Mouse (Mus musculus) cerebellum, adult 18-20 months (tissue): ENCODE results near the gene BC024978.
"Not testable (repeated sequence)": the region's sequence is repeated elsewhere in the genome, so short reads cannot be mapped to it uniquely, and the experiment has no call there.

Experiments used
- DNase-seq, 2 experiments: peaks; one replicate each; pipeline ENCODE4 v3.0.0; 2021

Gene BC024978

GRCm38 (mm10) chr7:27224877-27225575 lies 29.4 kb downstream of the BC024978 start:
- peak; percentile 32 to 46 for DNase-seq

- peak; percentile 21 to 40 for DNase-seq
Measured at GRCm38 (mm10) chr7:27227276-27227675, 31.7 kb downstream of the BC024978 start.

- DNase-seq, result peak; percentile 60 to 66
Measured at GRCm38 (mm10) chr7:27227676-27228075, 32.1 kb downstream of the BC024978 start.

DNA sequence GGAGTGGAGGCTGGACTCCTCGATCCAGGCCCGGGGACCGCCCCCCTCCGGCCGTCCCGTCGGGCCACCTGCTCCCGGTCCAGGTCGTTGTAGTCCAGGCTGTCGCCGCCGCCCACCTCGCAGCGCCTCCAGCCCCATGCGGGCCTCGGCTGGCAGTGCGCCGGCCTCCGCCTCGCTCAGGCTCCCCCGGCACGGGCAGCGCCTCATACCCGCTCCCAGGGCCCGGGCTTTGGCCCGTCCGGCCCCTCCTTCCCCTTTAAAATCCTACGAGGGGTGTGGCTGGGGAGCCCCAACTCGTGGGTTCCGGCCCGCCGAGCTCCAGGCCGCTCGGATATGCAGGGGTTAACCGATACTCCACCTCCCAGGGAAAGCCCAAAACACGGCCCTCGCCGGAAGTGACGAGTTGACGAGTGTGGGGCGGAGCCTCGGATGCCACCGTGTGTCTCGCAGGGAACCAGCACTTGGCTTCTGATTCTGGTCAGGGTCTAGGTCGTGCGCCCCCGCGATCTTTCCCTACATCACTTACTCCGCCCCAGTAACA lies 32.8 kb downstream of the BC024978 start, which contains the start of gene Itpkc:
Itpkc (minus strand) TSS at position 381 of the 541 bp plus-strand sequence.
- DNase-seq, result peak; percentile 89 to 92

DNA sequence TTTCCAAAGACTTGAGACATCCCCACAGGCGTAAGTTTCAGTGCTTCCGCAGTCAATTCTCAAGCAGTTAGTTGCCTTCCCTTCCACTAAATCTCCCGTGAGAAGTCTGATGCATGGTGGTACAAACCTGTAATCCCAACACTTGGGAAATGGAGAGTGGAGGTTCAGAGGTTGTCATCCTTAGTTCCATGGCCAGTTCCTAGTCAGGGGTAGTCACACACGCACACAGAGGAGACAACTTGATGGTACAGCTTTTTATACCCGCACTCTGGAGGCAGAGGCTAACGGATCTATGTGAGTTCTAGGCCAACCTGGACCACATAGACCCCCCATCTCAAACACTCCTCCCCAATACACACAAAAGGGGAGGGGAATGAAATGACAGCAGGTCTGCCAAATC lies 33.3 kb downstream of the BC024978 start:
- DNase-seq, result no peak

DNA sequence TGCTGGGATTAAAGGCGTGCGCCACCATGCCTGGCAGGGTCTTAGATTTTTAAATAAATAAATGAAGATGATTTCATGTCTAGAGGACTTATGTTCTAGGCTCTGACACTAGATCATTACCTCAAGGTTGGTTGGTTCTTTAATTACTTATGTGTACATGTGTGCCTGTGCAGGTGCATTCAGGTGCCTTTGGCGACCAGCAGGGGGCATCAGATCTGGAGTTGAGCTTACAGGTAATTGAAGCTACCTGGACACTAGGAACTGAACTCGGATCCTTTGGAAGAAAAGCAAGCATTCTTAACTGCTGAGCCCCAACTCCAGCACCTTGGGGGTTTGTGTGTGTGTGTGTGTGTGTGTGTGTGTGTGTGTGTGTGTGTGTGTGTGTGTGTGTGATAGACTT lies 35.2 kb downstream of the BC024978 start:
- no peak for DNase-seq

DNA sequence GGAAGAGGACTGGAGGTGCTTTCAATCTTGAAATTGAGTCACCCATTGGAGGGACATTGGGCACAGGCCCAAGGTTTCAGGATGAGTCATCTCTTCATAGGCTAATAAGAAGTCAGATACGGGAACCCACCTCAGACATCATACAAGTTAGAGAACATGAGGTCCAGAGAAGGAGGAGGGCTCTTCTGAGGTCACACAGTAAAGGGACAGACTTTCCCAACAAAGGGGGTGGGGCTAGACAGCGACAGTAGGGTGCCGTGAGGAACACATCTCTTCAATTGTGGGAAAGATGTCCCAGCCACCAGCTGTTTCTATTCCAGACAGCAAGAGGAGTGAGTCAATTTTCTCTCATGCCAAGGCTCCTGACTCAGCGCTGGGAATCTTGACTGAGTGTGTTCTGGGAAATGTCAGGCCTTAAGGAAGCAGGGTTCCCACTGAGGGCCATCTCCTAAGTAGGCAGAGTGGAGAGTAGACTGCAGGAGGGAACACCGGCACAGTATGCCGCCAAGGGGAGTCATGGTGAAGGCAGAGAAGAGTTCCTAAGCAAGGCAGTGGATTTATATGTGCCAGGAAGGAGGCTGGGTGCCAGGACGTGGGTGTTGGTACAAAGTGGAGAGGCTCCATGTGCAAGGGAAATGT lies 36.2 kb downstream of the BC024978 start:
- no peak for DNase-seq

DNA sequence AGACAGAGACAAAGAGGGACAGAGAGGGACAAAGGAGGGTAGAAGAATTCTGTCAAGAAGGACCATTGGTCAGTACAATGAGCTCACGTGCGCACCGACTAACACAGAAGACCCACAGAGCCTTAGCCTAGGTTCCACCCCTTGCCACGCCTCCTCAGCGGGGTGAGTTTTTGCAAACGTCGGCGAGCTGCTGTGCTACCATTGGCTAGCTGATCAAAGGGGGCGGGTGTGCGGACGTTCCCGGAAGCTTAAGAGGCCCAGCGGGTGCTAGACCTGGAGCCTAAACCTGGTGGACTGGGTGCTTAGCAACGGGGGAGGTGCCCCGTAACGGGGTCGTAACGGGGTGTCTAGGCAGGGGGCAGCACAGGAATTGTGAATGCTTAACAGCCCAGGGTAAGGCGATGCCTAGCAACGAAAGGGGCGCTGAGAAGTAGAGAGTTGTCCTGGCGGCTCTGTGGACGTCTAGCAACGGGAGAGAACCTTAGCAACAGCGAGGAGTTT lies 37.2 kb downstream of the BC024978 start, which contains the start of gene Coq8b:
Coq8b (plus strand) TSS at position 243 of the 501 bp plus-strand sequence.
- peak; percentile 88 to 96 for DNase-seq

DNA sequence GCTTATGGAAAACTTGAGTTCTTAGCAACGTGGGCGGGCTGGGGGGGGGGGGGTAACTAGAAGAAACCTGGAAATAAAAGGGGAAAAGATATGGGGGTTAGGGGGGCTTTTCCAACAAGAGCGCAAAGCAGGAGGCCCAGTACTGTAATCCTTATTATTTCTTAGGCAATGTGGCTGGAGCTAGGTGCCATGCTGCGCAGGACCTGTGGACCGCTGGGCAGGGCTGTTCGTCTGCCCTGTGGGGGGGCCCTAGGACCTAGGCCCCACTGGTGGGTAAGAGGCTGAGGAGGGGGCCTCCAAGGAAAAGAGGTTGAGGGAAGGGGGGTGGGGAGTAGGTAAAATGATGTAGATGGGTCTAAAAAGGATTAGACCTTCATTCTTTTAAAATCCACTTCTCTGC lies 37.7 kb downstream of the BC024978 start:
- DNase-seq, result no peak

DNA sequence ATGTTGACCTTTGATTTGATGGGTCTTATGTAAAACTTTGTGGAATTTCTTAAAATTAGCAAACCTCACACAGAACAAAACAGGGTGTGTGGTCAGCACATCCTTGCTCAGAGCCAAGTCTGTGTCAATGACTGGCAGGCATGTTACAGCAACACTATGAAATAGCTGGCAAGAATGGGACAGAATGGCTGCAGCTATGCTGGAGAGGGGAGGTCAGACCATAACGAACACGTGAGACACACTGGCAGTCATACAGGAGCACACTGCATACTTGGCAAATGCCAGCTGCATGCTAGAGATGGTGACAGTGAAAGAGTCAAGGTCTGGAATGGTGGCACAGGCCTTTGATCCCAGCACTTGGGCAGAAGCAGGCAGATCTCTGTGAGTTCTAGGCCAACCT lies 40.1 kb downstream of the BC024978 start:
- DNase-seq, result no peak

DNA sequence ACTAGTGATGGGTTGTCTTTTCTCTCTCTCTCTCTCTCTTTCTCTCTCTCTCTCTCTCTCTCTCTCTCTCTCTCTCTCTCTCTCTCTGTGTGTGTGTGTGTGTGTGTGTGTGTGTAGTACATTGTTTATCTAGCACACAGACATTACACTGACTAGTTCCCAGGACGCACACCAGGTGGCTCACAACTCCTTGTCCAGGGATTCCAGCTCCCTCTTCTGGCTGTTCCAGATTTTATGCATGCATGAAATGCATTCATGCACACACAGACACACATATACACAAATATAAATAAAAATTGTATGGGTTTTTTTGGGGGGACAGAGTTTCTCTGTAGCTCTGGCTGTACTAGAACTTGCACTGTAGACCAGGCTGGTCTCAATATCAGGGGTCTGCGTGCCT lies 41.9 kb downstream of the BC024978 start:
- DNase-seq, result no peak

GRCm38 (mm10) chr7:27238568-27238967 lies 43.0 kb downstream of the BC024978 start:
- no peak for DNase-seq

DNA sequence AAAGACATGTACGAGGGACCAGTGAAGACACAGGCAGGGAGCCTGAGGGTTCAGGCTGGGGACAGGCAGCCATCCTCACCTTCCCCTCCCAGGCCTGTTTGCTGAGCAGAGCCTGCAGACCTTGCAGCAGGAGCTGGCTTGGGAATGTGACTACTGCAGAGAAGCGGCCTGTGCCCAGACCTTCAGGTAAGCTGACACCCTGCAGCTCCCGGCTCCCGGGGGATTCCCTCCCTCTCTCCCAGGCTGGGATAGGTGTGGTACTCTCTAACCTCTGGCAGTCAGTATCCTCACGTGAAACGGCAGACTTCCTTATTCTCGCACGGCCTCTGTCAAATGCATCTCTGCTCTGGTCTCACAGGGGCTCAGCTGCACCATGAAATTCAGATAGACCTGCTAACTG lies 47.6 kb downstream of the BC024978 start:
- no peak for DNase-seq

GRCm38 (mm10) chr7:27244088-27244487 lies 48.5 kb downstream of the BC024978 start:
- not testable (repeated sequence) for DNase-seq

DNA sequence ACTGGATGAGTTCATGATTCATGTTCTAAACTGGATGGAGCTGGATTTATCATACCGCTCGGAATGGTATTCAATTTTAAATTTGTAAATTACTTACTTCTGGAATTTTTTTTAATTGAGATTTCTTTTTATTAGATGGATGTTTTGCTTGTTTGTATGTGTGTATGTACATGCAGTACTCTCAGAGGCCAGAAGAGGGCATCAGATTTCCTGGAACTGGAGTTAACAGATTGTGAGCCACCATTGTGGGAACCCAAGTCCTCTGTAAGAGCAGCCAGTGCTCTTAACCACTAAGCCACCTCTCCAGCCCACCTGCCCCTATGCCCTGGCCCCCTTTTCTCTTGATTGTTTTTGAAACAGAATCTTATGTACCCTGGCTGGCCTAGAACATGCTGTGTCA lies 53.6 kb downstream of the BC024978 start:
- DNase-seq, result peak in 1 of 2 experiments; percentile 30

- DNase-seq, result no peak
Measured at GRCm38 (mm10) chr7:27249928-27250327, 54.3 kb downstream of the BC024978 start.

GRCm38 (mm10) chr7:27251946-27252345 lies 56.4 kb downstream of the BC024978 start:
- DNase-seq, result no peak

DNA sequence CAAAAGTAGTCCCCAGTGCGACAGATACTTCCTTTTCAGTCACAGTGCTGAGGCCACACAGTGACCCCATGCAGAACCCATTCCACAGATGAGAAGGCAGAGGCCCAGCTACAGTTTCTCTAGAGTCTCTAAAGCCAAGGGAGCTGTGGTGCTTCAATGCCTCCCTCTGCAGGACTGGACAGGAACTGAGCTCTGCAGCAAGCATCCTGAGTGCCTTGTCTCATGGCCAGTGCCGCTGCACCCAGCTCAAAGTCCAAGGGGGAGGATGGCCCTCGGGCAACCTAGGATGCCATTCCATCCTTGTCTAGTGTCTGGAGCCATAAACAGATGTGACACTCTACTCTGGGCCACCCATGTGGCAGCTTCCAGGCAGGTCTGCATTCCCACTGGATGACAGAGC lies 60.1 kb downstream of the BC024978 start:
- peak in 1 of 2 experiments; percentile 39 for DNase-seq

DNA sequence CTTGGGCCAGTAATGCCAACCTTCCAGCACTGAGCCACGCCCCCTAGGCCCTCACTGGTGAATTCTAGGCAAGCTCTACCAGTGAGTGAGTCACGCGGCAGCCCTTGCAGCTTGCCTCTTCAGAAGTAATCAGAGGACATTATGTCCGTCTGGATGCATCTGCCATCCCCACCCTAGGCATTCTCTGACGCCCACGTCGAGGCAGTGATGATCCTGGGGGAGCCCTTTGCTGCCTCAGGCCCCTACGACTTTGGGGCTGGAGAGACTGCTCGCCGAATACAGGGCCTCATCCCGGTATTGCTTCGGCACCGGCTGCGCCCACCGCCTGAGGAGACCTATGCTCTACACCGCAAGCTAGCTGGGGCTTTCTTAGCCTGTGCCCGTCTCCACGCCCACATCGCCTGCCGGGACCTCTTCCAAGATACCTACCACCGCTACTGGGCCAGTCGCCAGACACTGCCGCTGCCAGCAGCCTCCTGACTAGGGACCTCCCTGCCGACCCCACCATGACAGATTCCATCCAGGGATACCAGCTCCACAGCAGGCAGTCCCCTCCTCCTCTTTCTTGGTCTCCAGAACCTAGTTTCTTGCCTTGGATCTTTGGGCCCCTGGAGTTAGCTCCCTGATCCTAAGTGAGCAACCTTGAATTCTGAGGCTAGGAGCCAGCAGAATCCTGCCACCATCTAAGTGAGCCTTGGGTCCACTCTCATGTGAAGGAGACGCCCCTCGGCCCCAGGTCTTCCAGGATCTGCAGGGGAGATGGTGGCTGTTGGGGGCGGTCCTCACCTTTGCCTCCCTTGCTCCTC lies 61.7 kb downstream of the BC024978 start:
- peak; percentile 69 to 78 for DNase-seq

- DNase-seq, result peak in 1 of 2 experiments; percentile 21
Measured at GRCm38 (mm10) chr7:27257852-27258204, 62.2 kb downstream of the BC024978 start.

DNA sequence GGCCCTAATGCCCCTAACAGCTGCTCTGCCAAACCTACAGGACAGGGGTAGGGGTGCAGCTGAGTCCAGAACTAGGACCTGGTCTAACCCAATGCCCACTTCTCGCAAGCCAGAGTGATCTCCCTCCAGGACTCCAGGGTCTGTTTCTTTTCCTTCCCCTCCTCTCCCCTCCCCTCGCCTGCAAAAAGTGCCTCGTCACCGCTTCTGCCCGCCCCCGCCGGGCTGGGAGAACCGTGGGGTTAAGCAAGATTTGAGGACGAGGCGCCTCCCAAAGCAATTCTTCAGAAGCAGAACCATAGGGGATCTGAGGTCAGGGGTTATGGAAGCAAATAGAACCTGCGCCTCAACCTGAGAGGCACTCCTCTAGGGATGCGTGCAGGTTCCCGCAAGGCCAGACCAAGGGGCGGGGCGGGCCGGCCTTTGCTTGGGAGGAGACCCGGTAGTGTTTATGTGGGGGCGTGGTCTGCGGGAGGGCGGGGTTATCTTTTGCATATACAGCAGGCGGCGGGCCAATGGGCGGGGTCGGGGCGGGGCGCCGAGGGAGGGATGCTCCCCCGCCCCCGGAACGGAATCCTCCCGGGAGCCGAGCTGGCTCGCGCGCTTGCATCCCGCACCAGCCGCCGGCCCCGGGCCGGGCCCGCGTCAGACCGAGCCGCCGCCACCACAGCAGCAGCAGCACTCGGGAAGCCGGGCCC lies 62.8 kb downstream of the BC024978 start, which contains the start of gene Numbl:
Numbl (plus strand) TSS at position 229 of the 695 bp plus-strand sequence.
- DNase-seq, result peak; percentile 96

- peak; percentile 35 to 49 for DNase-seq
Measured at GRCm38 (mm10) chr7:27259271-27259721, 63.7 kb downstream of the BC024978 start.
